Mouse (Mus musculus) CD8-positive naive resting alpha-beta T cell, adult 2 months (primary cell): ENCODE results near the gene Tmem95.

Experiments used
- DNase-seq, 2 experiments: peaks; one replicate each; pipeline ENCODE4 v3.0.0; 2022; ENCODE audit warnings: low read depth in 2 of 2, low spot score in 2 of 2

Gene Tmem95

GRCm38 (mm10) chr11:69848021-69848420 is 29.8 kb downstream of the Tmem95 start:
- DNase-seq = no peak

- DNase-seq = no peak
Observed at GRCm38 (mm10) chr11:69846738-69847688, 30.8 kb downstream of the Tmem95 start.

- DNase-seq = peak; percentile 72 to 87
Observed at GRCm38 (mm10) chr11:69846198-69846680, 31.6 kb downstream of the Tmem95 start, which contains the start of gene Plscr3. Plscr3 (plus strand) TSS chr11:69846376.

- DNase-seq = no peak
Observed at GRCm38 (mm10) chr11:69838714-69839104, 39.1 kb downstream of the Tmem95 start.

GRCm38 (mm10) chr11:69837952-69838713 is 39.7 kb downstream of the Tmem95 start, which contains the start of gene Tmem256:
Tmem256 (plus strand) TSS chr11:69838514.
- peak; percentile 76 to 85 for DNase-seq

GRCm38 (mm10) chr11:69837604-69837951 is 40.2 kb downstream of the Tmem95 start, which contains the start of gene Nlgn2:
Nlgn2 (minus strand) TSS chr11:69837784.
- DNase-seq = no peak

GRCm38 (mm10) chr11:69836703-69837576 is 40.9 kb downstream of the Tmem95 start:
- DNase-seq = no peak

- no peak for DNase-seq
Observed at GRCm38 (mm10) chr11:69835966-69836335, 41.9 kb downstream of the Tmem95 start.

- DNase-seq = no peak
Observed at GRCm38 (mm10) chr11:69835326-69835965, 42.4 kb downstream of the Tmem95 start.

GRCm38 (mm10) chr11:69834001-69834549 is 43.7 kb downstream of the Tmem95 start:
- peak; percentile 30 to 38 for DNase-seq

- no peak for DNase-seq
Observed at GRCm38 (mm10) chr11:69833554-69833953, 44.3 kb downstream of the Tmem95 start.

GRCm38 (mm10) chr11:69828832-69829231 is 49.0 kb downstream of the Tmem95 start:
- DNase-seq = no peak
